Mouse (Mus musculus) T-cell, adult 2 months (primary cell): ENCODE data around the gene Plcg2.

ENCODE experiments used
- DNase-seq: peaks from one replicate; pipeline ENCODE4 v3.0.0; 2022; ENCODE audit warnings: low spot score

Plcg2 gene

GRCm38 (mm10) chr8:117485316-117485715, 12.8 kb upstream of the Plcg2 start:
- DNase-seq: no peak

GRCm38 (mm10) chr8:117488246-117489005, 9.7 kb upstream of the Plcg2 start:
- no peak for DNase-seq

GRCm38 (mm10) chr8:117493543-117493942, 4.5 kb upstream of the Plcg2 start:
- no peak for DNase-seq

GRCm38 (mm10) chr8:117494874-117495273, 3.2 kb upstream of the Plcg2 start:
- no peak for DNase-seq

- DNase-seq: no peak
Measured at GRCm38 (mm10) chr8:117498915-117499540, 937 bp downstream of the Plcg2 start.

GRCm38 (mm10) chr8:117500232-117500823, 2.2 kb downstream of the Plcg2 start:
- no peak for DNase-seq

- no peak for DNase-seq
Measured at GRCm38 (mm10) chr8:117501323-117501722, 3.2 kb downstream of the Plcg2 start.

- DNase-seq: no peak
Measured at GRCm38 (mm10) chr8:117503405-117504069, 5.4 kb downstream of the Plcg2 start.

GRCm38 (mm10) chr8:117507703-117508102, 9.6 kb downstream of the Plcg2 start:
- no peak for DNase-seq

GRCm38 (mm10) chr8:117516876-117517565, 18.9 kb downstream of the Plcg2 start:
- no peak for DNase-seq

- DNase-seq: no peak
Measured at GRCm38 (mm10) chr8:117517861-117518260, 19.8 kb downstream of the Plcg2 start.

GRCm38 (mm10) chr8:117518873-117519272, 20.8 kb downstream of the Plcg2 start:
- no peak for DNase-seq

- DNase-seq: no peak
Measured at GRCm38 (mm10) chr8:117526185-117526584, 28.1 kb downstream of the Plcg2 start.

GRCm38 (mm10) chr8:117527983-117528382, 29.9 kb downstream of the Plcg2 start:
- DNase-seq: no peak

GRCm38 (mm10) chr8:117529177-117529576, 31.1 kb downstream of the Plcg2 start:
- DNase-seq: no peak

- DNase-seq: peak; percentile 33
Measured at GRCm38 (mm10) chr8:117532381-117532972, 34.4 kb downstream of the Plcg2 start.

- DNase-seq: no peak
Measured at GRCm38 (mm10) chr8:117536862-117537261, 38.8 kb downstream of the Plcg2 start.

GRCm38 (mm10) chr8:117537751-117538150, 39.7 kb downstream of the Plcg2 start:
- no peak for DNase-seq

- DNase-seq: no peak
Measured at GRCm38 (mm10) chr8:117542951-117543350, 44.9 kb downstream of the Plcg2 start.

- DNase-seq: no peak
Measured at GRCm38 (mm10) chr8:117543789-117544188, 45.7 kb downstream of the Plcg2 start.

GRCm38 (mm10) chr8:117545043-117545442, 47.0 kb downstream of the Plcg2 start:
- DNase-seq: no peak

GRCm38 (mm10) chr8:117546386-117546785, 48.3 kb downstream of the Plcg2 start:
- DNase-seq: no peak
